Mouse (Mus musculus) ES-E14 (cell line): ENCODE measurements at regions not wholly inside any gene's neighbourhood (a gene's known extent, or its start where the extent isn't known, plus 50 kb on each side); places are given as distances from the start of the nearest gene placed in this dataset.

Experiments used
- DNase-seq: peaks from one replicate; pipeline ENCODE4 v3.0.0-alpha.2; 2013; ENCODE audit warnings: low read depth, low spot score
- H3K27ac ChIP-seq: 2 replicates; pipeline ENCODE4 v1.5.1; 2012; ENCODE audit warnings: low read depth, mild to moderate bottlenecking, low read length, moderate library complexity, mixed read lengths; ENCODE audit not compliant: poor library complexity, insufficient read depth, severe bottlenecking
- H3K36me3 ChIP-seq: 2 replicates; pipeline ENCODE4 v1.6.1; 2012; ENCODE audit warnings: mild to moderate bottlenecking, low read length, moderate library complexity, mixed read lengths; ENCODE audit not compliant: control insufficient read depth, poor library complexity, insufficient read depth, severe bottlenecking
- H3K4me1 ChIP-seq, 2 experiments: fragments of 150-350 bp in 1 of 2; sonication (generic) in 1 of 2; 2 replicates each; pipeline ENCODE4 v1.6.1; 2012; ENCODE audit warnings: low read length in 2 of 2, mild to moderate bottlenecking in 1 of 2, mixed read lengths in 1 of 2; ENCODE audit not compliant: control insufficient read depth in 2 of 2, insufficient read depth in 2 of 2, poor library complexity in 1 of 2
- H3K4me3 ChIP-seq, 2 experiments: fragments of 150-350 bp in 1 of 2; sonication (generic) in 1 of 2; 2 replicates each; pipeline ENCODE4 v1.5.1; 2012; ENCODE audit warnings: low read length in 2 of 2, low read depth in 1 of 2, mild to moderate bottlenecking in 1 of 2, mixed read lengths in 1 of 2; ENCODE audit not compliant: insufficient read depth in 1 of 2, poor library complexity in 1 of 2, severe bottlenecking in 1 of 2
- H3K9ac ChIP-seq: 2 replicates; pipeline ENCODE4 v1.6.1; 2012; ENCODE audit warnings: low read depth, mild to moderate bottlenecking, low read length, mixed read lengths; ENCODE audit not compliant: poor library complexity, insufficient read depth, severe bottlenecking
- H3K9me3 ChIP-seq: fragments of 150-350 bp; sonication (generic); 2 replicates; pipeline ENCODE4 v1.6.1; 2012; ENCODE audit warnings: low read depth, mild to moderate bottlenecking, low read length; ENCODE audit not compliant: control insufficient read depth, insufficient read depth
- CHD2 ChIP-seq: IDR thresholded peaks from 2 replicates; pipeline ENCODE4 v1.6.1; 2014; ENCODE audit warnings: mild to moderate bottlenecking, low read depth, low read length, inconsistent platforms
- HCFC1 ChIP-seq: IDR thresholded peaks from 2 replicates; pipeline ENCODE4 v1.6.1; 2012; ENCODE audit warnings: low read length, inconsistent platforms, borderline replicate concordance; ENCODE audit not compliant: insufficient read depth
- MAFK ChIP-seq: IDR thresholded peaks from 2 replicates; pipeline ENCODE4 v1.6.1; 2014; ENCODE audit warnings: mild to moderate bottlenecking, low read depth, low read length, inconsistent platforms; ENCODE audit not compliant: insufficient read depth
- ZC3H11A ChIP-seq: IDR thresholded peaks from 2 replicates; pipeline ENCODE4 v1.6.1; 2012; ENCODE audit warnings: low read depth, mild to moderate bottlenecking, inconsistent platforms, low read length, borderline replicate concordance
- ZNF384 ChIP-seq: IDR thresholded peaks from 2 replicates; pipeline ENCODE4 v1.6.1; 2012; ENCODE audit warnings: low read depth, low read length, inconsistent platforms
- in situ Hi-C, 2 experiments: fragments of 600-800 bp; cut with MboI; formaldehyde crosslinking; loops; one replicate each; pipeline ENCODE4 v1.15.1; 2025; ENCODE audit warnings: low sequenced_read_pairs in 2 of 2, inconsistent platforms in 1 of 2; ENCODE audit not compliant: unreplicated experiment in 2 of 2

DNA sequence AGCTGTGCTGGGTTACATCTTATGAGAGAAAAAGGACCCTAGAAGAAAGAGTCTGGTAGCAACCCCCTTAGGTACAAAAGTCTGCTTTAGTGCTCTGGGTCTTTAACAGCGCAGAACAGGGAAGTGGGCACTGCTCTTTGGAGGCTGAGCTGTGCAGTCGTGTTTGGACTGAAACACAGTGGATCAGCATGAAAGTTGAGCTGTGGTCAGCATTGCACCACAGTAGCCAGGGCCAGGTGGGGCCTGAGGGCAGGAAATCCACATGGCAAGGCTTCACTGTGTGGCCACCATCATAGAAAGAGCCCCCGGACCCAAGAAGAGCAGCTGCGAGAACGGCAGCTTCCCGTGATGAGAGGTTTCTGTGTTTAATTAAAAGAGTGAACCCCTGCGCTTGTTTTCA, 1495.8 kb upstream of the Lrrc6 start:
- Histone ChIP-seq H3K9ac (no peak overlapping the region), H3K9me3 (no peaks in the 10 kb centered on the region), H3K4me1 (no peaks in the 10 kb centered on the region), H3K36me3 (no peaks in the 10 kb centered on the region), H3K27ac (no peak overlapping the region), H3K4me3 (no peak overlapping the region)
- TF ChIP-seq ZNF384 = no peak
- no peak for TF ChIP-seq CHD2
- TF ChIP-seq ZC3H11A = no peak
- TF ChIP-seq MAFK = no peak
- no peak for TF ChIP-seq HCFC1
- DNase-seq = no peak
- in situ Hi-C loops = no loop called here

DNA sequence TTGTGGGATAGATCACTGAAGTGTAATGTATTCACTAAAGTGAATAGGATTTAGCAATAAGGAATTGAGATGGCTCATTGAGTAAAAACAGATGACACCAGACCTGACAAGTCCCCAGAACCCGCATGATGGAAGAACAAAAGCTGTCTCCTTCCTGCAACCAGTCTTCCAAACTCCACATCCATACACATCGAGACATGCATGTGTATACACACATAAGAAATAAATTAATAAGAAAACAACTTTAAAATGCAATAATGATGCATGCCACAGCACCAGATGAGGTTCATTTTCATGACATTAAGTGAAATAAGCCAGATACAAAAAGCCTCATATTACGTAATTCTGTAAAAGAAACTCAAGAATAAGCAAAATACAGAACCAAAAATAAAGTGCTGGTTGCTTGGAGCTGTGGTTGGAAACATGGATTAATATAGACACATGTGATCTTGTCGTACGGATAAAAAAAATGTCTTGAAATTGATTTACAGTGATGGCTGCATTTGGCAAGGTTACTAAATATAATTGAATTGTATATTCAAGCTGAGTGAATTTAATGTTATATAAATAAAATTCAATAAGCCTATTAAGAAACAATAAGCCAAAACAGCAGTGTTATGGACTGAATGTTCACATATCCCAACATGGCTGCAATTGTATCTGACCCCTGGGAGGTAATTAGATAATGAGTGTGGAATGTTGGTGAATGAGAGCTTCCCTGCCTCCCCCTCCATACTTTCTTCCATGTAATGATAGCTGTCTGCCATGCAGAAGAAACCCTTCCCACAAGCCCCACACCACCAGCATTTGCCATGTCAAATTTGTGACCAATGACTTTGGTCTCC, 1488.9 kb upstream of the Lrrc6 start:
- Histone ChIP-seq H3K9ac (no peak overlapping the region), H3K4me1 (no peaks in the 10 kb centered on the region), H3K4me3 (no peak overlapping the region), H3K9me3 (no peaks in the 10 kb centered on the region), H3K36me3 (no peaks in the 10 kb centered on the region), H3K27ac (no peak overlapping the region)
- no peak for DNase-seq
- in situ Hi-C loops = no loop called here
- TF ChIP-seq CHD2 = no peak
- no peak for TF ChIP-seq ZC3H11A
- TF ChIP-seq HCFC1 = no peak
- no peak for TF ChIP-seq MAFK
- TF ChIP-seq ZNF384 = no peak

DNA sequence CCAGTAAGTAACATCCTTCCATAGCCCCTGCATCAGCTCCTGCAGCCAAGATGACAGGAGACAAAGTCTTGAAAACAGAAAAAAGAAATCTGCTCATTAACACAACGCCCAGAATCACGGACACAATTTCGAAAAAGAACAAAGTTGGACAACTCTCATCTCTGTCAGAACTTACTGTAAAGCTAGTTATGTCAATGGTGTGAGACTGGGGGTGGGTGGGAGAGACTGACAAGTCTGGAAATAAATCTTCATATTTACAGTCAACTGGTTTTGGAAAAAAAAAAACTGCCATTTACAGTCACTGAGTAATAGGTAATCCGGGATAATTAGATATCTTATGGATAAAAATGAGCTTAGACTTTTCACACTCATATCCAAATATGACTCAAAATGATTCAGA, 1487.2 kb upstream of the Lrrc6 start:
- H3K9ac ChIP-seq = no peak overlapping the region
- in situ Hi-C loops = no loop called here
- H3K9me3 ChIP-seq = no peaks in the 10 kb centered on the region
- no peaks in the 10 kb centered on the region for H3K4me1 ChIP-seq
- H3K4me3 ChIP-seq = no peak overlapping the region
- no peaks in the 10 kb centered on the region for H3K36me3 ChIP-seq
- no peak overlapping the region for H3K27ac ChIP-seq
- DNase-seq = no peak
- no peak for TF ChIP-seq MAFK
- no peak for TF ChIP-seq CHD2
- no peak for TF ChIP-seq HCFC1
- no peak for TF ChIP-seq ZNF384
- no peak for TF ChIP-seq ZC3H11A

DNA sequence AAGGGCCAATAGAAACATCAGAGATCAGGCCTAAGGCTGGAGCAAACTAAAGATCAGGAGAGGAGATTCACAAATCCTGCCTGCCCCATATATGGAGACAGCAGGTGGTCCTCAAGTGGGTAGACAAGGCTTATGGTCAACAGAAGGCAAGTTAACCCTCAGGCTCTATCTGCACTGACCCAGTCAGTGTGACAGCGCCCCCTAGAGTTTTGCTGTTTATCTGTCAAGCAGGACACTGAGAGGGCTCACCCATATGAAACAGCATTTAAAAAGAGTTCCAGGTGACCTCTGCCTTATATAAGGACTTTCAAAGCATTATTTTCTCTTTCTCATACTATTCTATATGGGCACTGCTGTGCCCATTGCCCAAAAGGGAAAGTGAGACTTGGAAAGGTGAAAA, 1482.5 kb upstream of the Lrrc6 start:
- Histone ChIP-seq H3K9ac (no peak overlapping the region), H3K36me3 (no peaks in the 10 kb centered on the region), H3K9me3 (no peaks in the 10 kb centered on the region), H3K27ac (no peak overlapping the region), H3K4me1 (no peaks in the 10 kb centered on the region), H3K4me3 (no peak overlapping the region)
- in situ Hi-C loops = no loop called here
- no peak for TF ChIP-seq CHD2
- TF ChIP-seq ZC3H11A = no peak
- TF ChIP-seq ZNF384 = no peak
- TF ChIP-seq HCFC1 = no peak
- no peak for TF ChIP-seq MAFK
- peak; percentile 20 for DNase-seq

DNA sequence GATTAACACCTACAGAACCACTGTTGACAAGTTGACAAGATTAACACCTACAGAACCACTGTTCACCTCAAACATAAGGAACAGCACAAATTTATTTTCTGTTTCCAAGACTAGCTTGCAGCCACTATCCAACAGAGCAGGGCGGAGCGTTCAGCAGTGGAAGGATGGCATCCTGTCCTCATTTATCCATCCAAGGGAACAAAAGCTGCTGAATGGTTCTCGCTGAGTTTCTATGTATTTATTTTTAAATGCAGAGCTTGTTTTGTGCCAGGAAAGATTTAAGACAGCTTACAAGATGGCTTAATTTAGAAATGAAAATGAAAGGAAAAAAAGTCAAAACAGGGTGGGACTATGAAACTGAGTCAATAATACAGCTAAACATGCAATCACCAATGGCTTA, 1481.2 kb upstream of the Lrrc6 start:
- Histone ChIP-seq H3K27ac (no peak overlapping the region), H3K9me3 (no peaks in the 10 kb centered on the region), H3K4me3 (no peak overlapping the region), H3K4me1 (no peaks in the 10 kb centered on the region), H3K9ac (no peak overlapping the region), H3K36me3 (no peaks in the 10 kb centered on the region)
- TF ChIP-seq CHD2 (no peak), HCFC1 (no peak), MAFK (no peak), ZNF384 (no peak)
- in situ Hi-C loops = no loop called here
- DNase-seq = no peak
